Mouse (Mus musculus): Measurements from ENCODE around the gene Zfp598.
"Not testable (repeated sequence)": the region's sequence is repeated elsewhere in the genome, so short reads cannot be mapped to it uniquely, and the experiment has no call there.

Zfp598 gene

GRCm38 (mm10) chr17:24646381-24646780 lies 23.1 kb upstream of the Zfp598 start:
- DNase-seq (ENCODE audit: low read depth, low spot score) = no peak

- no peak for DNase-seq (ENCODE audit: low read depth, low spot score)
These were observed 22.0 kb upstream of the Zfp598 start for GRCm38 (mm10) chr17:24647493-24647892.

- no peak for DNase-seq (ENCODE audit: low read depth, low spot score)
These were observed 20.6 kb upstream of the Zfp598 start for GRCm38 (mm10) chr17:24648731-24649377.

- DNase-seq (ENCODE audit: low read depth, low spot score) = no peak
These were observed 19.9 kb upstream of the Zfp598 start for GRCm38 (mm10) chr17:24649581-24650069.

- no peak for DNase-seq (ENCODE audit: low read depth, low spot score)
These were observed 19.3 kb upstream of the Zfp598 start, which contains the start of gene Slc9a3r2 for GRCm38 (mm10) chr17:24650070-24650616. Slc9a3r2 (minus strand) TSS chr17:24650327.

GRCm38 (mm10) chr17:24650766-24651165 lies 18.7 kb upstream of the Zfp598 start:
- DNase-seq (ENCODE audit: low read depth, low spot score) = no peak

GRCm38 (mm10) chr17:24651835-24652234 lies 17.7 kb upstream of the Zfp598 start:
- no peak for DNase-seq (ENCODE audit: low read depth, low spot score)

- DNase-seq (ENCODE audit: low read depth, low spot score) = no peak
These were observed 15.3 kb upstream of the Zfp598 start for GRCm38 (mm10) chr17:24653967-24654710.

GRCm38 (mm10) chr17:24654969-24655368 lies 14.5 kb upstream of the Zfp598 start:
- DNase-seq (ENCODE audit: low read depth, low spot score) = no peak

GRCm38 (mm10) chr17:24658017-24658758 lies 11.3 kb upstream of the Zfp598 start, which contains the start of gene Npw:
Npw (minus strand) TSS chr17:24658457.
- no peak for DNase-seq (ENCODE audit: low read depth, low spot score)

- DNase-seq (ENCODE audit: low read depth, low spot score) = not testable (repeated sequence)
These were observed 2.5 kb upstream of the Zfp598 start for GRCm38 (mm10) chr17:24667011-24667410.

- no peak for DNase-seq (ENCODE audit: low read depth, low spot score)
These were observed 2.1 kb upstream of the Zfp598 start for GRCm38 (mm10) chr17:24667416-24667815.

- DNase-seq (ENCODE audit: low read depth, low spot score) = not testable (repeated sequence)
These were observed 308 bp upstream of the Zfp598 start for GRCm38 (mm10) chr17:24669214-24669544.

GRCm38 (mm10) chr17:24670246-24670844 lies 858 bp downstream of the Zfp598 start:
- DNase-seq (ENCODE audit: low read depth, low spot score) = no peak

- DNase-seq (ENCODE audit: low read depth, low spot score) = no peak
These were observed 1.9 kb downstream of the Zfp598 start for GRCm38 (mm10) chr17:24671346-24671745.

- DNase-seq (ENCODE audit: low read depth, low spot score) = no peak
These were observed 2.7 kb downstream of the Zfp598 start for GRCm38 (mm10) chr17:24672141-24672540.

GRCm38 (mm10) chr17:24674277-24674676 lies 4.8 kb downstream of the Zfp598 start:
- DNase-seq (ENCODE audit: low read depth, low spot score) = no peak

- no peak for DNase-seq (ENCODE audit: low read depth, low spot score)
These were observed 6.7 kb downstream of the Zfp598 start for GRCm38 (mm10) chr17:24676187-24676586.

- no peak for DNase-seq (ENCODE audit: low read depth, low spot score)
These were observed 7.4 kb downstream of the Zfp598 start for GRCm38 (mm10) chr17:24676877-24677276.

GRCm38 (mm10) chr17:24677500-24678080 lies 8.1 kb downstream of the Zfp598 start:
- DNase-seq (ENCODE audit: low read depth, low spot score) = no peak

GRCm38 (mm10) chr17:24686514-24686913 lies 17.0 kb downstream of the Zfp598 start:
- DNase-seq (ENCODE audit: low read depth, low spot score) = no peak
